Mouse (Mus musculus) regulatory T cell (primary cell): ENCODE data around the gene Git1.

Experiments used
- in situ Hi-C: fragments of 300-600 bp; cut with MboI, MseI; formaldehyde crosslinking; loops from one replicate; pipeline ENCODE4 v1.15.1; 2025; ENCODE audit warnings: high pct_unique_total_duplicates

Git1 gene

DNA sequence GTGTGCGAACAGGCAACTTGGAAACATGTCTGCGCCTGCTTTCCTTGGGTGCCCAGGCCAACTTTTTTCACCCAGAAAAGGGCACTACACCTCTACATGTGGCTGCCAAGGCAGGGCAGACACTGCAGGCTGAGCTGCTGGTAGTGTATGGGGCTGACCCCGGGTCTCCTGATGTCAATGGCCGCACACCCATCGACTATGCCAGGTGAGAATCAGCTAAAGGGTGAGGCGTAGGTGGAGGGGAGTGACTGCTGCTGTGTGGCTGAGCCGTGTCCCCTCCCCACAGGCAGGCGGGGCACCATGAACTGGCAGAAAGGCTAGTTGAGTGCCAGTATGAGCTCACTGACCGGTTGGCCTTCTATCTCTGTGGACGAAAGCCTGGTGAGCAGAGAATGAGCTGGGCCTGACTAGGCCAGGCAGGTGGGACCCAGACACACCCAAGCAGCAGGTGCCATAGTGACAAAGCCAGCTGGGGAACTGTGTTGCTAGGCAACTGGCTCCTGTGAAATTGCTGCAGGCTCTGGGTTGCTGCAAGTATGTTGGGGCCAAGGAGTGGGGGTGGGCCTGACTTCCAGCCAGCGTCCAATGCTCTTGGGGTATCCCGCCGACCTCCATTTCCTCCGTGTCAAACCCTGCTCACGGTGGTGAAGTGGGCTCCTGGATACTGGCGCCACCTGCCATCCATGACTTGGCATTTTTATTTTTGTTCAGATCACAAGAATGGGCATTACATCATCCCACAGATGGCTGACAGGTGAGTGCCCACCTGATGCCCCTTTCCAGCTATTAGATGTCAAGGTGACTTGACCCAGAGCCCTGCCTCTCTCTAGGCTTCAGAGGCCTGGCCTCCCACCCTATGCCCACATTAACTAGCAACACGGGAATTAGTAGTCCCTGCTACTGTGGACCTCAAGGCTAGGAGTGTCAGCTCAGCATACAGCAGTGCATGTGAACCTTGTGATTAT lies 7.3 kb downstream of the Git1 start:
- in situ Hi-C loops: no loop called here

DNA sequence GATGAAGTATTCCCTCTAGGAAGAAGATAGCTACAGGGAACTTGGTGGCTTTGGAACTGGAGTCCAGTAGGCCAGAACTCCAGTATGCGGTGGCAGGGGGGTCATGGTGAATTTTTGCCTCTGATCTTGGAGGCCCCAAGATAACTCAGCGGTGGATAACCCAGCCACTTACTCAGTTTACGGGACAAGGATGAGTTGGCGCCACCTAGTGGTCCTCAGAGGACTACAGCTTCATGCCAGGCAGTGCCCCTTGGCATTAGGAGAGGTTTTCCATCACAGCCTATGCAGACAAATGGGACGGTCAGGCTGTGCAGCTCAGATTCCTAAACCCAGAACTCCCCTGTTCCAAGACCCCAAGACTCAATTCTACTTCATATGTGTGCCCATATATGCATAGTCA lies 8.0 kb downstream of the Git1 start:
- in situ Hi-C loops: no loop called here

DNA sequence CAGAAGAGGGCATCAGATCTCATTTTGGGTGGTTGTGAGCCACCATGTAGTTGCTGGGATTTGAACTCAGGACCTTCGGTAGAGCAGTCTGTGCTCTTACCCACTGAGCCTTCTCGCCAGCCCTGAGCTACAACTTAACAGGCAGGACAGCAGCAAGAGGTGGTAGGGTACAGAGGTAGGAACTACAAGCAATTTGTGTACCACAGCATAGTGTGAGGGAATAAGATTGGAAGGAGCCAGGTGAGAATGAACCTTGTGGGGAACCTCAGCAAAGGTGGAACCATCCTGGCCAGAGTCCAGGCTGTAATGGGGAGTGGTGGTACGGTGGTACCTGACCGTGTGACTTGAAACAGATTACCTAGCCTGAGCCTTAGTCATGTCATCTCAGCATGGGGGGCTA lies 8.6 kb downstream of the Git1 start:
- in situ Hi-C loops: no loop called here

DNA sequence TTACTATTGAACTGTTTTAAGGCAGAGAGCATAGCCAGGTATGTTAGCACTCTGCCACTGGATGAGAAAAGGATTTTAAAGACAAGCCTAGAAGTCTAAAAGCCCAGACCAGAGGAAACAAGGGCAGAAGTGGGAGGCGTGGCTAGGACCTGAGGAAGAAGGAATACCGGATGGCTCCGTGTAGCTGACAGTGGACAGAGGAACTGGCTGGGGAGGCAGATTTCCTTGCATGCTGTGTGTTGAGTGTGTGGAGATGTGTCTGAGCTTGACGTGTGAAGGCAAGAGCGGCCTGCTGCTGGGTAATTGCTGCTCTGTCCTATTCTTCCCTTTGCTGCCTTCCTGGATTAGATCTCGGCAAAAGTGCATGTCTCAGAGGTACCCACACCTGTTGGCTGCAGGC lies 9.1 kb downstream of the Git1 start:
- in situ Hi-C loops: no loop called here

DNA sequence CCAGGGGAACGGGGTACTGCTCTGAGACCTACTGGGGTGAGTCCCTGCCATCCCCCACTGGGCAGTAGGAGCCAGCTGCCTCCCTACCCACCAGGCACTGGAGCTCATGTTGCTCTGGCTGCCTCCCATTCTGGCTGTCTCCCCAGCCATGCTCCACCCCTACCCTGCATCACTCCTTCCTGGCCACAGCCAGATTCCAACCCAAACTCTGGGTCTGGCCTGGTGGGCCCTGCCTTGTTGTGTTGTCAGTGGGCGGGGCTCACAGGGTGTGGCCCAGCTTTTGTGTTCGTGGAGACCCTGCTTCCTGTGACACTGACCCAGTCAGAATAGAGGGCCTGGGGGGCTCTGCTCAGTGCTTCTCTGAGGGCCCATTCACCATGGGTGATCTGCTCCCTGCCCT lies 10.1 kb downstream of the Git1 start:
- in situ Hi-C loops: no loop called here

DNA sequence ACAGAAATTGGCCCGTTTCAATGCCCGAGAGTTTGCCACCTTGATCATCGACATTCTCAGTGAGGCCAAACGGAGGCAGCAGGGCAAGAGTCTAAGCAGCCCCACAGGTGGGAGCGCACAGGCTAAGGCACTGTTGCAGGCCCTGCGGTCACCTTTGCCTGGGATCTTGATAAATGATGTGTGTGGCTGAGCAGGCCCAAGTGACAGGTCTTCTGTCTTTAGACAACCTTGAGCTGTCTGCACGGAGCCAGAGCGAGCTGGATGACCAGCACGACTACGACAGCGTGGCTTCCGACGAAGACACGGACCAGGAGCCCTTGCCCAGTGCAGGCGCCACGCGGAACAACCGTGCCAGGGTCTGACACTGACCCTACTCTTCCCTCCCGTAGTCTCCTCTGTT lies 11.0 kb downstream of the Git1 start:
- in situ Hi-C loops: no loop called here

DNA sequence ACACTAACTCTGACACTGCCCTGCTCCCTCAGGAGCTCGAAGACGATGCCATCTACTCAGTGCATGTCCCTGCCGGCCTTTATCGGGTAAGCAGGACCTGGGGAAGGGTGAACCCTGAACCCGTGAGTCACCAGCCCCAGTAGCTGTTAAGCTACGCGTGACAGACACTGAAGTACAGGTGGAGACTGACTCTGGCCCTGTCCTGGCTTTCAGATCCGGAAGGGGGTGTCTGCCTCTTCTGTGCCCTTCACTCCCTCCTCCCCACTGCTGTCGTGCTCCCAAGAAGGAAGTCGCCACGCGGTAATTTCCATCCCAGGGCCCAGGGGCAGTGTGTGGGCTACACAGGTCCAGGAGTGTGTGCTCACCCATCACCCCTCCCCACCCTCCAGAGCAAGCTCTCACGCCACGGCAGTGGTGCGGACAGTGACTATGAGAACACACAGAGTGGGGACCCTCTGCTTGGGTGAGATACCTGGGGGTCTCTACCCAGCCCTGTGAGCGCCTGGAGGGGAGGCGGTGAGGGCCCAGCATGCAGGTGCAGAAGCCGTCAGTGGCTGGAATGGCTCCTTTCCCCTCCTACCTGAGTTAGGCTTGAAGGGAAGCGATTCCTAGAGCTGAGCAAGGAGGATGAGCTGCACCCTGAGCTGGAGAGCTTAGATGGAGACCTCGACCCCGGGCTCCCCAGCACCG lies 12.1 kb downstream of the Git1 start:
- in situ Hi-C loops: no loop called here

DNA sequence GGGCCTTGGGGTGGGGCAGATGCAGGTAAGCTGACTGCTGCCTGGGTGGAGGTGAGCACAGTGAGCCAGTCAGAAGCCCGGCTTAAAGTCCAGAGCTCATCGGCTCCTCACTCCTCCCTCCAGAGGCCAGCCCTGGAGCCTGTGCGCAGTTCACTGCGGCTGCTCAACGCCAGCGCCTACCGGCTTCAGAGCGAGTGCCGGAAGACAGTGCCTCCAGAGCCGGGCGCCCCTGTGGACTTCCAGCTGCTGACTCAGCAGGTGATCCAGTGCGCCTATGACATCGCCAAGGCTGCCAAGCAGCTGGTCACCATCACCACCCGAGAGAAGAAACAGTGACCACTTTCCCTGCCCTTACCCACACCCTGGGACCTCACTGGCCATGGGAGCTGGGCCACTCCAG lies 12.9 kb downstream of the Git1 start:
- in situ Hi-C loops: no loop called here

DNA sequence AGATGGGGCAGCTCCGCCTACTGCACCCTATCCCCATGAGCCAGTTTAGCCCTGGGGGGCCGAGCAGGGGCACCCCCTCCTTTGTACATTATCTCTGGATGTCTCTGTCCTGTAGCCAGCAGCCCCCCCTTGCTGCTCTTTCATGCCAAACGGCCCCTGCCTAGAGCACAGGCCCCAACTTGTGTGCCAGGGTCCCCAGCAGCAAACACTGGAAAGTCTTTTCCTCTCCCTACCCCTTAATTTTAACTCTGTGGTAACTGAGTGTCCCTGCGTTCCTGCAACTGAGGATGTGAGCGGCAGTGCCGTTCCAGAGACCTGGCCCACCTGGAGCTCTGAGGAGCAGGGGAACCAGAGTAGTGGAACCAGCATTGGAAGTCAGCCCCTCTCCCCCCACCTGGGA lies 13.6 kb downstream of the Git1 start:
- in situ Hi-C loops: no loop called here

DNA sequence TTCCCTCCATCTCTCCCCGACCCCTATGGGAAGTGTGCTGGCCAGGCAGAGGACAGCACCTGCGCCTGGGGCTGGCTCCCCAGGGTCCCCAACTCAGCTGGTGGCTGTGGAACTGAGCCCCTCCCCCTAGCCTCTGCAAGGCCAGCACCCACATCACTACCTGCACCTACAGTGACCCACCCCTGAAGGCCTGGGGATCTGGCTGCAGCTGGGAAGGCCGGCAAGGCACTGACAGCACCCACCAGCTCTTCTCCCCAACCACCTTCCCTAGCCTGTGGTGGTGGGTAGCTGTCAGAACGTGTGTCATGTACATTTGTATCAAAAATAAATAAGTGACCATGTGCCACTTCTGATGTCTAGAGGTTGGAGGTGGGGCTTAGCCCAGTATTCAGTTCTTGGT lies 14.1 kb downstream of the Git1 start:
- in situ Hi-C loops: no loop called here

DNA sequence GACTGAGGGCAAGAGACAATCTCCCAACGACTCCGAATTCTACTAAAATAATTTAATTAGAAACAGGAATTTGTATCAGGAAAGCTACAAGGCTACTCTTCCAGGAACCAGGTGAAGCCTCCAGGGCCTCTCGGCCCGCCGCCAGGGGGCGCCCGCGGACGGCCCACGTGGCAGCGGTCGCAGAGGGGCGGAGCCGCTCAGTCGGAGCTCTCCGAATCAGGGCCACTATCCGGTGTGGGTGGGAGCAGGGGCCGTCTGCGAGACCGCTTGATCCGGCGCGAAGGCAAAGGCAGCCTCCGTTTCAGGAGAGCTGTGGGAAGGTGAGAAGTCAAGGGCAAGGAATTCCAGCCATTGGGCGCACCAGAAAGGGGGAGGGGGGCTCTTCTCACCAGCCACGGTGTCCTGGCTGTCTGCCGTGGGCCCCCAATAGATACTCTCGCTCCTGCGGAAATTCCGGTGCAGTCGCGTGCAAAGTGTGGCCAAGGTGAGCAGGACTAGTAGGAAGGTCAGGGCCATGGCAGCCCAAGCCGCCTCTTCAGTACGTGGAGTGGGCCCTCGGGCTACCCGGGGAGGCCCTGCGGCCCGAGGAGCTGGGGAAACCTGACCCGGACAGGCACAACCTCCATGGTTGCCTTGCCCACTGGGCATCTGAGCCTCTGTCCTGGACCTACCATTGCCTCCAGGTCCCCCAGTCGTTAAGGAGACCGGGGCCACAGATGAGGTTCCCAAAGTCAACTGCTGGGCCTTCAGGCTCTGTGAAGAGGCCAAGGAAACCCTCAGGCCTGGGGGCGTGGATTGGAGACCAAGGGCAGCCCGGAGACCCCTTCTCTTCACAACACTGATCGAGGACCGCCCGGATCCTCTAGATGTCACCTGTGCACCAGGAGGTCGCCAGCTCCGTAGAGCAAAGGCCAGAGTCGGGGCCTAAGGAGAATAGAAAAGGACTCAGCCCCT lies 15.0 kb downstream of the Git1 start:
- in situ Hi-C loops: no loop called here

DNA sequence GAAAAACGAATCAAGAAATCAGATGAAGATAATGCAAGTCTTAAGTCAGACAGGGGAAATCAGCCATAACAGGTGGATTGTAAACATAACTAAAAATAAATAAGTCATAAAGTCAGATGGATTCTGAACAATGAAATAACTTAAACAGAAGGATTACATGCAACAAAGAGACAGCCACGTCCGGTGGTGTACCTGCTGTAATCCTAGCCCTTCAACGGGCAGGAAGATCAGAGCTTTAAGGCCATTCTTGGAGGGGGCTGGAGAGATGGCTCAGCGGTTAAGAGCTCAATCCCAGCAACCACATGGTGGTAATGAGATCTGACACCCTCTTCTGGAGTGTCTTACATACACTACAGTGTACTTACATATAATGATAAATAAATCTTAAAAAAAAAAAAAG lies 18.0 kb downstream of the Git1 start:
- in situ Hi-C loops: no loop called here

DNA sequence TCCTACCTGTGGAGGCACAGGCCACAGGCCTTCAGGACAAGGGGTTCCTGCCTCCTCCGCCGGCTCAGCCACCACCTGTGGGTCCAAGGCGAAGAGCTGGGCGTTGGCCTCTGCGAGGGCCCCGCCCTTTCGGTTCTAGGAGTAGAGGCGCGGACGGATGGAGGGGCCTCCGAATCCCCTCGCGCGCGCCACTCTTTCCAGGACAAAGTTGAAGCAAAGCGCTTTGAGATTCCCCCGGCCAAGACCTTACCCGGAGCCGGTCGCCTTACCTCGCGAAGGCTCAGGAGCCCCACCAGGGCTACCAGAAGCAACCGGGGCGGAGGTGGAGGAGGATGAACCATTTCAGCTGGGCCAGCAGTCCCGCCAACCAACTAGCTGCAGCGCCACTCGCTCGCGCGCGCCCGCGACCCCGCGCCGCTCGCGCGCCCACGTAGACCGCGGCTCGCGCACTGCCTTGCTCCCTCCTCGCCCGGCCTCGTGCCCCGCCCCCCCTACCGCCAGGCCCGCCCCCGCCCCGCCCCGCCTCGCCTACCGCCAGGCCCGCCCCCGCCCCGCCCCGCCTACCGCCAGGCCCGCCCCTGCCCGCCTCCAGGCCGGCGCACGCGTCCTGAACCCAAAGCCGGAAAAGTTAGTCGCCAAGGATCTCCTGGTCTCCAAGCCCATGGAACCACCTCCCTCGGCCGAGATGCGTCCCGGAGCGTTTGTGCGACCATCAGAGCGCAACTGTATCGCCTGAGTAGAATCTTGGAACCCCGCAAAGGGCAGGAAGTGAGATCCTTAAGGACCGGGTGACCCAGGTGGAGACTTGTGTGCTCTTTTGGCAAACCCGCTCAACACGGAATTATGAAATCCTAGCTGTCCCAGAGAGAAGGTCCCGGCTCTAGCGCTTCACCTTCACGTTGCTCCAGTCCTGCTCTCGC lies 19.8 kb downstream of the Git1 start:
- in situ Hi-C loops: no loop called here

DNA sequence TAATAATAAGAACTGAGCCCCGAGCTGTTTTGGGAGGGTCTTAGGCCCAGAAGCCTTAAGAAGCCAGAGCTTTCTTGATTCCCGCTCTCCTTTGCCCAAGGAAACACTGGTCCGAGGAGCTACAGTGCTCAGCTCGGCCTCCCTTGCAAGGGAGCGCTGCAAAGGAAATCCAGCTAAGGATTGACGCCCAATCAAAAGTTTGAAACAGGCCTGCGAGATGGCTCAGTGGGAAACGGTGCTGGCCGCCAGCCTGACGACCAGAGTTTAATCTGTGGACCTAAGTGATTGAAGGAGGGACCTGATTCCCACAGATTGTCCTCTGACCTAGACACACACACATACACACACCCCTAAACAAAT lies 20.4 kb downstream of the Git1 start:
- in situ Hi-C loops: no loop called here

DNA sequence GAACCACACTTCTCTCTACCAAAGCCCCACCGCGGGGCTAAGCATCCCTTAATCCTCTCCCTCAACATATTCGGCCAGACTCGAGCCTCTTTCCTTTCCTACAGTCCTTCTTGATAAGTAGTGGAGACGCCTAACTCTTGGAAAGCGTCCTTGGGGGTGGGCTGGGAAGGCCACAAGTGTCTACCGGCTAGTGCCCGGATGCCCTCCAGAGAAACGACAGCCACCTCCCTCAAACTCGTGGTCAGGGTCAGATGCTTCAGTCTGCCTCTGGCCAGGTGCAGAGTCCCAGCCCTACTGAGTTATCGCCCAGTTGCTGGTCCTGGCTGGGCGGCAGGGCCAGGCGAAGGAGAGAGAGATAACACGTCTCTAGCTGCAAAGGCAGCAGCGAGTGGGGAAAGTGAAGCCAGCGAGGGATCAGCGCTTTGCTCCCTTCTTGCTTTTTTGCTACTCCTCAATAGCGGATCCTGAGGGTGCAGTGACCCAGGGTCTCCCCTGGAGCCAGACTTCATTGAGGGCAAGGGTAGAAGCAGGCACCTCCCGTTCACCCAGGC lies 21.0 kb downstream of the Git1 start:
- in situ Hi-C loops: no loop called here

DNA sequence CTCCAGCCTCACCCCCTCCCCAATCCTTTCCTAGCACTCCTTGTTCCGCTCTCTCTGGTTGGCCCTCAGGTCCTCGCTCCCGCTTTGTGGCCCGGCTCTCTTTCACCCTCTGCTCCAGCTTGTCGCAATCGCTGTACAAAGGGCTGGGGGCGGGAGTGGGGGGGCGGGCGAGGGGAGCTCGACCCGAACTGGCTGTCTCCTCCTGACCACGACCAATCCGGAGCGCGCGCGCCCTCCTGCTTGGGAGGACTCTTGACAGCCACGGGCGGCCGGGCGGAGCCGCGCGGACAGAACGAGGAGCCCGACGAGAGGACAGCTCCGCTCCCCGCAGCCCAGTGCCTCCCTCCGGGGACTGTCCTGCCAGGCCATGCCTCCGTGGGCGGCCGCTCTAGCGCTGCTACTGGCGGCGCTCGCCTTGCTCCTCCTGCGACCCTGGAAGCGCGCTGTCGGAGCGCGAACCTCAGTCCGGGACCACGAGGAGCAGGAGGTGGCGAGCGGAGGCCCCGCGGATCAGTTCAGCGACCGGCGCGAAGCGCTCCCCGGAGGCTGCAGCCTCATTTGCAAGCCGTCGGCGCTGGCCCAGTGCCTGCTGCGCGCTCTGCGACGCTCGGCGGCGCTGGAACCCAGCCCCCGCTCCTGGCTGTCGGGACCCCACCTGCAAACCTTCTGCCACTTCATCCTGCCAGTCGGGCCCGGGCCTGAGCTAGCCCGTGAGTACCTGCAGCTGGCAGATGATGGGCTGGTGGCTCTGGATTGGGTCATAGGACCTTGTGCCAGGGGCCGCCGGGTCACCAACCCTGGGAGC lies 21.7 kb downstream of the Git1 start, which contains the start of gene Abhd15:
Abhd15 (plus strand) TSS at position 290 of the 805 bp plus-strand sequence.
- in situ Hi-C loops: no loop called here

DNA sequence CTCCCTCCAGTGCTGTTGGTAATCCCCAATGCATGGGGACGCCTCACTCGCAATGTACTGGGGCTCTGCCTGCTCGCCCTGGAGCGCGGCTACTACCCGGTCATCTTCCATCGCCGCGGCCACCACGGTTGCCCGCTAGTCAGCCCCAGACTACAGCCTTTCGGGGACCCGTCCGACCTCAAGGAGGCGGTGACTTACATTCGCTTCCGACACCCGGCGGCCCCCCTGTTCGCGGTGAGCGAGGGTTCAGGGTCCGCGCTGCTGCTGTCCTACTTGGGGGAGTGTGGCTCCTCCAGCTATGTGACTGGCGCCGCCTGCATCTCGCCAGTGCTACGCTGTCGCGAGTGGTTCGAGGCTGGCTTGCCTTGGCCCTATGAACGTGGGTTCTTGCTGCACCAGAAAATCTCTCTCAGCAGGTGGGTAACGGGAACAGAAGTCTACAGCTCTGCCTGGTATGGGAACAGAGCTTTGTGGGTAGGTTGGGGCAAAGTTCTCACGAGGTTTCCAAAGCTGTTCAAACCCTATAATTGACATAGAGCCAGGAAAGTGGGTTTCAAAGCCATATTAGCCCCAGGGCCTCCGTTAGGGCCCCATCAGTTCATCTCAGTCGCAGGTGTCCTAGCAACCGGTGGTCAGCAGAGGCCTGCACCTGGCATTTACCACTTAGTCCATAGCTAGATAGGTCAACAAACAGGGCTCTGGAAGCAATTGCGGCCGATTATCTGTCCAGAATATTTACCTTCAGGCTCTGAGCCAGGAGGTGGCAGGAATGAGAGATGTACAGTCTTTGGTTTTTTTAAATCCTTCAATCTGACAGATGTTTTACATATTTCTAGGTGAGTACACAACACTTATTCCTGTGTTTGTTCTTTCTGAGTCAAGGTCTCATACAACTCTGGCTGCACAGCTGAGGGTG lies 22.5 kb downstream of the Git1 start, which contains the start of gene Trp53i13:
Trp53i13 (minus strand) TSS at position 344 of the 916 bp plus-strand sequence.
- in situ Hi-C loops: no loop called here
